Comparison of ENCODE assay signal across 13 mouse cellular contexts in genomic region chr11:75162591-75163080, GRCm38 (mm10). TPM values are rescaled to one million over a fixed set of nuclear protein-coding genes. Genes with fewer than 3 reads are reported as not detected.
DNase-seq lines count a peak whose midpoint lies in the region; ATAC-seq lines count a peak whose summit lies in the region.
"Had no signal": no experiment of that assay in that cellular context is flagged by ENCODE, and none has a peak within 500 bp of the region (broad histone marks: within the 10 kb centered on the region; RNA-seq: fewer than 3 reads in every experiment).

No protein-coding gene starts in this region.

- H3K4me3 ChIP-seq in heart, embryonic 13.5 days = no peak overlapping the region
- H3K4me3 ChIP-seq in heart, embryonic 11.5 days (ENCODE audit: low read depth, low read length) = no peak overlapping the region
- H3K4me3 ChIP-seq in limb, embryonic 12.5 days (replicated peaks) = no peak overlapping the region
- H3K4me3 ChIP-seq in limb, embryonic 10.5 days = no peak overlapping the region
- H3K4me3 ChIP-seq in brown adipose tissue, adult 24 weeks (ENCODE audit: insufficient read depth, low read depth, low read length) = no peak overlapping the region
- H3K4me3 ChIP-seq in limb, embryonic 15.5 days = no peak overlapping the region
- H3K4me3 ChIP-seq: heart, embryonic 12.5 days; liver, embryonic 15.5 days; myocyte had no signal

- no peak for DNase-seq in limb, embryonic 10.5 days (ENCODE audit: low spot score)
- no peak for DNase-seq in cerebellum, postnatal 36 days
- DNase-seq: right cerebral cortex, postnatal 14 days; thymus, postnatal 36 days had no signal

- ATAC-seq in heart, embryonic 13.5 days (ENCODE audit: extremely low read depth, insufficient number of reproducible peaks, low FRiP score, low TSS enrichment) = no peak
- no peak for ATAC-seq in heart, embryonic 11.5 days (replicated peaks; ENCODE audit: insufficient number of reproducible peaks, low FRiP score, low TSS enrichment)
- no peak for ATAC-seq in limb, embryonic 12.5 days (ENCODE audit: insufficient number of reproducible peaks, insufficient read depth, low FRiP score, low TSS enrichment, low read depth)
- ATAC-seq in limb, embryonic 15.5 days (ENCODE audit: insufficient number of reproducible peaks, low FRiP score, low TSS enrichment, low read depth) = no peak
- ATAC-seq: hindbrain, postnatal 0 days had no signal

- H3K4me2 ChIP-seq in heart, embryonic 13.5 days = 0 out of 2 replicates have a peak overlapping the region, but pooled peaks have one; percentile 97
- no peak overlapping the region for H3K4me2 ChIP-seq in heart, embryonic 11.5 days
- no peak overlapping the region for H3K4me2 ChIP-seq in limb, embryonic 12.5 days
- no peak overlapping the region for H3K4me2 ChIP-seq in limb, embryonic 15.5 days
- H3K4me2 ChIP-seq: heart, embryonic 12.5 days; liver, embryonic 15.5 days had no signal

- peak overlapping the region; percentile 88; the same call in 1 of the 2 replicates for H3K9ac ChIP-seq in heart, embryonic 13.5 days
- H3K9ac ChIP-seq in heart, embryonic 11.5 days (ENCODE audit: low read depth, low read length) = no peak overlapping the region
- peak overlapping the region; percentile 5; the same call in 1 of the 2 replicates for H3K9ac ChIP-seq in limb, embryonic 12.5 days (replicated peaks)
- 0 out of 2 replicates have a peak overlapping the region, but pooled peaks have one; percentile 14 for H3K9ac ChIP-seq in limb, embryonic 15.5 days
- H3K9ac ChIP-seq: heart, embryonic 12.5 days; liver, embryonic 15.5 days had no signal

- H3K27ac ChIP-seq in heart, embryonic 13.5 days (replicated peaks) = peak overlapping the region; percentile 66
- H3K27ac ChIP-seq in heart, embryonic 11.5 days (ENCODE audit: low read depth, low read length) = no peak overlapping the region
- no peak overlapping the region for H3K27ac ChIP-seq in limb, embryonic 12.5 days
- no peak overlapping the region for H3K27ac ChIP-seq in limb, embryonic 10.5 days
- peak overlapping the region; percentile 4; the same call in 1 of the 2 replicates for H3K27ac ChIP-seq in brown adipose tissue, adult 24 weeks (replicated peaks; ENCODE audit: low read depth, low read length)
- H3K27ac ChIP-seq in limb, embryonic 15.5 days = peak overlapping the region; percentile 33; the same call in 1 of the 2 replicates
- H3K27ac ChIP-seq: hindbrain, postnatal 0 days; liver, embryonic 15.5 days had no signal

- H3K9me3 ChIP-seq in heart, embryonic 13.5 days = no peaks in the 10 kb centered on the region
- no peaks in the 10 kb centered on the region for H3K9me3 ChIP-seq in heart, embryonic 11.5 days (replicated peaks; ENCODE audit: control insufficient read depth, low read length)
- no peaks in the 10 kb centered on the region for H3K9me3 ChIP-seq in limb, embryonic 12.5 days
- H3K9me3 ChIP-seq in limb, embryonic 10.5 days (replicated peaks) = no peaks in the 10 kb centered on the region
- H3K9me3 ChIP-seq in limb, embryonic 15.5 days = no peaks in the 10 kb centered on the region
- H3K9me3 ChIP-seq: heart, embryonic 12.5 days; liver, embryonic 15.5 days had no signal

- peaks cover 68% of the 10 kb centered on the region for H3K4me1 ChIP-seq in heart, embryonic 13.5 days
- peaks cover 41% of the 10 kb centered on the region; the same call in 1 of the 2 replicates for H3K4me1 ChIP-seq in heart, embryonic 11.5 days (ENCODE audit: control insufficient read depth, insufficient read depth, low read length)
- peaks cover 43% of the 10 kb centered on the region for H3K4me1 ChIP-seq in limb, embryonic 12.5 days (replicated peaks)
- peaks cover 52% of the 10 kb centered on the region for H3K4me1 ChIP-seq in limb, embryonic 10.5 days
- H3K4me1 ChIP-seq in brown adipose tissue, adult 24 weeks (ENCODE audit: control insufficient read depth, insufficient read depth, insufficient read length, low read length) = peaks cover 13% of the 10 kb centered on the region; the same call in 1 of the 2 replicates
- H3K4me1 ChIP-seq in limb, embryonic 15.5 days = peaks cover 69% of the 10 kb centered on the region

- WGBS in heart, embryonic 13.5 days = 87% methylated on average over 12 of the region's 12 CpGs
- 90% methylated on average over 12 of the region's 12 CpGs for WGBS in heart, embryonic 11.5 days (ENCODE audit: insufficient replicate concordance)
- WGBS in limb, embryonic 12.5 days = 91% methylated on average over 12 of the region's 12 CpGs
- 95% methylated on average over 12 of the region's 12 CpGs for WGBS in limb, embryonic 10.5 days
- WGBS in limb, embryonic 15.5 days = 86% methylated on average over 12 of the region's 12 CpGs

- peaks cover 48% of the 10 kb centered on the region for H3K27me3 ChIP-seq in heart, embryonic 13.5 days (replicated peaks)
- peaks cover 40% of the 10 kb centered on the region for H3K27me3 ChIP-seq in heart, embryonic 11.5 days (ENCODE audit: control insufficient read depth, insufficient read depth, low read length)
- peaks cover 49% of the 10 kb centered on the region for H3K27me3 ChIP-seq in limb, embryonic 12.5 days
- peaks cover 52% of the 10 kb centered on the region for H3K27me3 ChIP-seq in limb, embryonic 10.5 days (ENCODE audit: low read depth, poor library complexity, severe bottlenecking)
- H3K27me3 ChIP-seq in limb, embryonic 15.5 days = peaks cover 41% of the 10 kb centered on the region

- peaks cover 80% of the 10 kb centered on the region for H3K36me3 ChIP-seq in heart, embryonic 13.5 days
- H3K36me3 ChIP-seq in heart, embryonic 11.5 days (ENCODE audit: control insufficient read depth, insufficient read depth, low read length) = peaks cover 14% of the 10 kb centered on the region
- peaks cover 88% of the 10 kb centered on the region for H3K36me3 ChIP-seq in limb, embryonic 12.5 days
- H3K36me3 ChIP-seq in limb, embryonic 10.5 days = peaks cover 64% of the 10 kb centered on the region
- H3K36me3 ChIP-seq in limb, embryonic 15.5 days = peaks cover 64% of the 10 kb centered on the region

RNA-seq across cellular contexts. Expression of gene Hic1, which starts 6.7 kb away (rescaled TPM):
- 9.4 and 9.5 TPM in 2 replicates for polyA plus RNA-seq in heart, embryonic 13.5 days (2015; fragmentation: Nextera tagmentation; extraction: Ambion mirVana)
- 2.5 and 3.0 TPM in 2 replicates for polyA plus RNA-seq in heart, embryonic 11.5 days (2014; fragmentation: Nextera tagmentation; extraction: Ambion mirVana)
- 30.3 and 35.5 TPM in 2 replicates for polyA plus RNA-seq in limb, embryonic 12.5 days (2016; fragmentation: Nextera tagmentation; extraction: Ambion mirVana)
- polyA plus RNA-seq in limb, embryonic 10.5 days (2016; fragmentation: Nextera tagmentation; extraction: Ambion mirVana) = 0.99 and 3.5 TPM in 2 replicates
- 4.9 and 5.3 TPM in 2 replicates for polyA plus RNA-seq in brown adipose tissue, adult 24 weeks (2012; ENCODE audit: insufficient read depth, insufficient read length, missing spikeins)
- polyA plus RNA-seq in limb, embryonic 15.5 days (2015; fragmentation: Nextera tagmentation; extraction: Ambion mirVana) = 17.2 and 21.2 TPM in 2 replicates

RNA-seq across cellular contexts. Expression of gene Ovca2, which starts 16.0 kb away (rescaled TPM):
- 15.2 and 16.4 TPM in 2 replicates for polyA plus RNA-seq in heart, embryonic 13.5 days (2015; fragmentation: Nextera tagmentation; extraction: Ambion mirVana)
- 23.4 and 24.6 TPM in 2 replicates for polyA plus RNA-seq in heart, embryonic 11.5 days (2014; fragmentation: Nextera tagmentation; extraction: Ambion mirVana)
- polyA plus RNA-seq in limb, embryonic 12.5 days (2016; fragmentation: Nextera tagmentation; extraction: Ambion mirVana) = 29.6 and 31.0 TPM in 2 replicates
- 38.0 and 39.9 TPM in 2 replicates for polyA plus RNA-seq in limb, embryonic 10.5 days (2016; fragmentation: Nextera tagmentation; extraction: Ambion mirVana)
- polyA plus RNA-seq in brown adipose tissue, adult 24 weeks (2012; ENCODE audit: insufficient read depth, insufficient read length, missing spikeins) = 10.4 and 13.2 TPM in 2 replicates
- polyA plus RNA-seq in limb, embryonic 15.5 days (2015; fragmentation: Nextera tagmentation; extraction: Ambion mirVana) = 22.5 and 23.3 TPM in 2 replicates

RNA-seq across cellular contexts. Expression of gene Dph1, which starts 28.4 kb away (rescaled TPM):
- polyA plus RNA-seq in heart, embryonic 13.5 days (2015; fragmentation: Nextera tagmentation; extraction: Ambion mirVana) = 19.3 and 21.3 TPM in 2 replicates
- polyA plus RNA-seq in heart, embryonic 11.5 days (2014; fragmentation: Nextera tagmentation; extraction: Ambion mirVana) = 16.5 and 21.0 TPM in 2 replicates
- polyA plus RNA-seq in limb, embryonic 12.5 days (2016; fragmentation: Nextera tagmentation; extraction: Ambion mirVana) = 24.0 and 25.5 TPM in 2 replicates
- polyA plus RNA-seq in limb, embryonic 10.5 days (2016; fragmentation: Nextera tagmentation; extraction: Ambion mirVana) = 32.7 and 35.3 TPM in 2 replicates
- polyA plus RNA-seq in brown adipose tissue, adult 24 weeks (2012; ENCODE audit: insufficient read depth, insufficient read length, missing spikeins) = 8.8 and 9.4 TPM in 2 replicates
- 21.1 and 23.3 TPM in 2 replicates for polyA plus RNA-seq in limb, embryonic 15.5 days (2015; fragmentation: Nextera tagmentation; extraction: Ambion mirVana)

RNA-seq across cellular contexts. Expression of gene Rtn4rl1, which starts 30.9 kb away (rescaled TPM):
- 10.2 and 12.4 TPM in 2 replicates for polyA plus RNA-seq in heart, embryonic 13.5 days (2015; fragmentation: Nextera tagmentation; extraction: Ambion mirVana)
- polyA plus RNA-seq in heart, embryonic 11.5 days (2014; fragmentation: Nextera tagmentation; extraction: Ambion mirVana) = 12.7 and 16.8 TPM in 2 replicates
- polyA plus RNA-seq in limb, embryonic 12.5 days (2016; fragmentation: Nextera tagmentation; extraction: Ambion mirVana) = 1.5 and 2.1 TPM in 2 replicates
- 0.90 and 1.3 TPM in 2 replicates for polyA plus RNA-seq in limb, embryonic 10.5 days (2016; fragmentation: Nextera tagmentation; extraction: Ambion mirVana)
- polyA plus RNA-seq in brown adipose tissue, adult 24 weeks (2012; ENCODE audit: insufficient read depth, insufficient read length, missing spikeins) = 5.3 and 6.1 TPM in 2 replicates
- 4.9 and 5.8 TPM in 2 replicates for polyA plus RNA-seq in limb, embryonic 15.5 days (2015; fragmentation: Nextera tagmentation; extraction: Ambion mirVana)

Comparison
In these comparisons a context has a peak if more than half of its experiments do, and no peak if none do; other contexts are left out.
1. H3K27ac ChIP-seq: peak in heart, embryonic 13.5 days (single experiment), brown adipose tissue, adult 24 weeks (single experiment) and limb, embryonic 15.5 days (single experiment); none in heart, embryonic 11.5 days (single experiment), limb, embryonic 12.5 days (single experiment) and limb, embryonic 10.5 days (single experiment).